Mouse (Mus musculus) embryonic facial prominence, embryonic 11.5 days (tissue): ENCODE results near the gene Chd5. TPM values are rescaled to one million over a fixed set of nuclear protein-coding genes. Genes with fewer than 3 reads are reported as not detected.

Experiments used
- ATAC-seq: fragments of 200-750 bp; cut with Nextera tagmentation; replicated peaks from 2 replicates; pipeline ENCODE4 v1.8.0; 2017; ENCODE audit warnings: low read depth; ENCODE audit not compliant: insufficient number of reproducible peaks, low FRiP score, low TSS enrichment
- DNase-seq: peaks from one replicate; pipeline ENCODE4 v3.0.0-alpha.2; 2015; ENCODE audit warnings: low spot score
- H3K27ac ChIP-seq: fragments of 300-500 bp; sonication (generic); replicated peaks from 2 replicates; pipeline ENCODE4 v1.5.1; 2014; ENCODE audit warnings: mild to moderate bottlenecking, low read depth, low read length, control low read depth
- H3K27me3 ChIP-seq: fragments of 300-500 bp; sonication (generic); 2 replicates; pipeline ENCODE4 v1.6.1; 2014; ENCODE audit warnings: mild to moderate bottlenecking, low read length, moderate library complexity, mixed read lengths; ENCODE audit not compliant: control insufficient read depth, insufficient read depth
- H3K36me3 ChIP-seq: fragments of 300-500 bp; sonication (generic); replicated peaks from 2 replicates; pipeline ENCODE4 v1.6.1; 2014; ENCODE audit warnings: low read depth, mild to moderate bottlenecking, low read length, moderate library complexity, mixed read lengths; ENCODE audit not compliant: control insufficient read depth, insufficient read depth
- H3K4me1 ChIP-seq: fragments of 300-500 bp; sonication (generic); 2 replicates; pipeline ENCODE4 v1.6.1; 2014; ENCODE audit warnings: low read length, mixed read lengths; ENCODE audit not compliant: control insufficient read depth, insufficient read depth
- H3K4me2 ChIP-seq: fragments of 300-500 bp; sonication (generic); 2 replicates; pipeline ENCODE4 v1.6.1; 2014; ENCODE audit warnings: low read depth, mild to moderate bottlenecking, control low read depth, low read length, moderate library complexity
- H3K4me3 ChIP-seq: fragments of 300-500 bp; sonication (generic); 2 replicates; pipeline ENCODE4 v1.5.1; 2014; ENCODE audit warnings: low read depth, low read length, control low read depth
- H3K9ac ChIP-seq: fragments of 300-500 bp; sonication (generic); replicated peaks from 2 replicates; pipeline ENCODE4 v1.6.1; 2014; ENCODE audit warnings: mild to moderate bottlenecking, control low read depth, low read length
- H3K9me3 ChIP-seq: fragments of 300-500 bp; sonication (generic); replicated peaks from 2 replicates; pipeline ENCODE4 v1.6.1; 2016; ENCODE audit warnings: mild to moderate bottlenecking, low read length, inconsistent platforms, mixed read lengths; ENCODE audit not compliant: control insufficient read depth
- WGBS: fragments of 180-500 bp; shearing (Covaris S2); extraction: QIAGEN DNeasy Blood & Tissue Kit; methylation state at CpG from one replicate; pipeline ENCODE4 v1.1.7; 2014; 5-methylcytosine and 5-hydroxymethylcytosine counted together
- polyA plus RNA-seq: library from polyadenylated mRNA; unstranded; fragments of >200 nt; fragmentation: Nextera tagmentation; extraction: Ambion mirVana; gene quantifications from 2 replicates; pipeline ENCODE4 v1.2.1, GENCODE M21; 2014

Chd5 gene
- polyA plus RNA-seq, 1 experiment from 2014 or later: 0.14 TPM

DNA sequence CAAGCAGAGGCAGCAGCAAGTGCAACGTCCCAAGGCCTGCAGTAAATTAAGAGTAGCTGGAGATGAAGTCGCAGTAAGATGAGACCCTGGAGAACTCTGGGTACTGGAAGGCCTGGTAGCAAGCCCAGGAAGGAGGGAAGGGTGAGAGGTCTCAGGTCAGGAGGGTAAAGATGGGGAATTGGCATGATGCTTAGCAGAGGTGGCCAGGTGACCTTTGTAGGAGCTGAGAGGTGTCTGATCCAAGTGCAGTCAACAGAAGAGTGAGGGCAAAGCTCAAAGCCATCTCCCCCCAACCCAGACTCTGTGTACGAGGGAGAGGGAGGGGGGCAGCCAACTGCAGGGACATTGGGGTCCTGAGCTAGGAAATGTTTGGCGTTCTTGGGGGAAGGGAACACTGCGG lies 17.0 kb upstream of the Chd5 start:
- H3K9me3 ChIP-seq: no peaks in the 10 kb centered on the region
- H3K27me3 ChIP-seq: peaks cover 16% of the 10 kb centered on the region
- WGBS: 55% methylated on average over 5 of the region's 5 CpGs
- H3K36me3 ChIP-seq: no peaks in the 10 kb centered on the region
- no peak overlapping the region for H3K4me3 ChIP-seq
- no peak for ATAC-seq
- H3K4me1 ChIP-seq: no peaks in the 10 kb centered on the region
- H3K27ac ChIP-seq: no peak overlapping the region
- no peak overlapping the region for H3K9ac ChIP-seq
- no peak overlapping the region for H3K4me2 ChIP-seq
- no peak for DNase-seq

DNA sequence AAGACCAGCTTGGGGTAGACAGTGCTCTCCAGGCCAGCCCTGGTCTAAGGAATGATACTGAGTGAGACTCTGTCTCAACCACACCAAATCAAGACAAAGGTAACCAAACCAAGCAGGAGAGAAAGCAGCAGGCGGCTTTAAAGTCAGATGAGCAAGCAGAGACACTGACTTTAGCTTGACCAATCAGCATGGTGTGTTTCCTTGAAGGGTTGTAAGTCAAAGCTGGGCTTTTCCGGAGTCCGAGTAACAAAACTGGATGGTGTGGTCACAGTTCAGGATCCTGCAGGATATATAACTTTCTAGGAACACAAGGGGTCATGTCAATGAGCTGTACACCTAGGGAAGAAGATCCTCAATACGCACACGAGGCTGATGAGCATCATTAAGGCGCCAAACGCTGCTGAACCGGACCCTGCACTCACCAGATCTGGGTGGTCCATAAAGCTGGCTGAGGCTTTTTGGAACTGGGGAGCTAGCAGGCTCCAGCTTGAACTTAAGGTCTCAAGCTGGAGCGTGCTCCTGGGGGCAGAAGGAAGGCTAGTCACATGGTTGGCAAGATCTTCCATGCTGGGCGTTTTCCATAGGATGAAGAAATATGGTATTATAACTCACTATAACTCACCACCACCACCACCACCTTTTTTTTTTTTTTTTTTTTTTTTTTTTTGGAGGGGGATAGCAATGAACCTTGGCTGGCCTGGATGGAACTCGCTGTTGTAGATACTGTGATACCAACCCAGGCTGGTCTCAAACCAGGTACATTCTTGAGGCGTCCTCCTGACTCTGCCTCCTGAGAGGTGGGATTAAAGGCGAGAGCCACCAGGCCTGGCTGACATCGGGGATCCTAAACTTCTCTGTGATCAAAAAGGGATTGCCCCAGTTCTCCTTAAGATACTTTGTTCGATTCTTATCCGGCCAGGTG lies 13.5 kb upstream of the Chd5 start:
- Histone ChIP-seq H3K4me2 (no peak overlapping the region), H3K4me1 (0 out of 2 replicates have a peak, but pooled peaks cover 3% of the 10 kb centered on the region)

GRCm38 (mm10) chr4:152325574-152326411 lies 12.7 kb upstream of the Chd5 start, which contains the start of gene Rpl22:
Gene Rpl22, plus strand, starts transcription at chr4:152325742.
- ATAC-seq: peak; percentile 92
- H3K4me2 ChIP-seq: peak within 1 kb of the TSS; percentile 65
- no peaks in the 10 kb centered on the region for H3K9me3 ChIP-seq
- H3K36me3 ChIP-seq: peaks cover 11% of the 10 kb centered on the region
- H3K4me1 ChIP-seq: 0 out of 2 replicates have a peak, but pooled peaks cover 3% of the 10 kb centered on the region
- no peaks in the 10 kb centered on the region for H3K27me3 ChIP-seq
- peak within 1 kb of the TSS; percentile 99 for H3K4me3 ChIP-seq
- H3K9ac ChIP-seq: peak within 1 kb of the TSS; percentile 97
- DNase-seq: peak; percentile 97
- under 1% methylated on average over 70 of the region's 70 CpGs for WGBS
- H3K27ac ChIP-seq: peak within 1 kb of the TSS; percentile 59; the same call in 1 of the 2 replicates

More for the DNA sequence above, 13.5 kb upstream of the Chd5 start:
- Histone ChIP-seq H3K9me3 (no peaks in the 10 kb centered on the region), H3K4me3 (peak overlapping the region; percentile 99), H3K36me3 (peaks cover 4% of the 10 kb centered on the region), H3K27me3 (no peaks in the 10 kb centered on the region), H3K27ac (no peak overlapping the region), H3K9ac (peak overlapping the region; percentile 47)
- 56% methylated on average over 16 of the region's 16 CpGs for WGBS
- peak; percentile 17; the same call in 1 of the 2 replicates for ATAC-seq
- no peak for DNase-seq

GRCm38 (mm10) chr4:152326543-152326942 lies 11.9 kb upstream of the Chd5 start:
- Histone ChIP-seq H3K4me2 (peak overlapping the region; percentile 65), H3K27me3 (no peaks in the 10 kb centered on the region), H3K4me3 (peak overlapping the region; percentile 99), H3K4me1 (0 out of 2 replicates have a peak, but pooled peaks cover 3% of the 10 kb centered on the region), H3K27ac (no peak overlapping the region), H3K9ac (peak overlapping the region; percentile 97), H3K9me3 (no peaks in the 10 kb centered on the region), H3K36me3 (peaks cover 14% of the 10 kb centered on the region)
- ATAC-seq (no peak), DNase-seq (no peak)
- under 1% methylated on average over 11 of the region's 11 CpGs for WGBS

GRCm38 (mm10) chr4:152328691-152329090 lies 9.8 kb upstream of the Chd5 start:
- Histone ChIP-seq H3K9ac (no peak overlapping the region), H3K36me3 (peaks cover 20% of the 10 kb centered on the region), H3K4me1 (0 out of 2 replicates have a peak, but pooled peaks cover 3% of the 10 kb centered on the region), H3K27me3 (no peaks in the 10 kb centered on the region), H3K4me2 (no peak overlapping the region), H3K9me3 (no peaks in the 10 kb centered on the region), H3K27ac (no peak overlapping the region), H3K4me3 (no peak overlapping the region)
- DNase-seq: peak; percentile 59
- 80% methylated on average over 6 of the region's 6 CpGs for WGBS
- ATAC-seq: no peak

DNA sequence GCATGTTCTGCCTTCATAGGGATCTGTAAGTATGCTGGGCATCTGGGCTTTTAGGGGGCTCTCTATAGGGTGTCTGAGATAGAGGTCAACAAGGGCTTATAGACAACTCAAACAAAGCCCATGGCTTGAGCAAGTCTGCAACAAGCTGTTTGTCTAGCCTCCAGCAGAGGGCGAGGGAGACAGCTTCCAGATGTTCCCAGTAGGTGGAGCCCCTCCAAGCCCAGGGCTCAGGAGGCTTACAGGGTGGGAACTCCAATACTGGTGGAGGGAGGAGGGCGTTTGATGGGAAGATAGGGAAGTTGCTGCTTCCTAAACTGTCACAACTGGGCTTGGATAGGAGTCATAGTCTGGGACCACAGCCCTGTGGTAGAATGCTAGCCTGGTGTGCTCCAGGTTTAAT lies 5.5 kb upstream of the Chd5 start:
- no peak overlapping the region for H3K27ac ChIP-seq
- no peaks in the 10 kb centered on the region for H3K4me1 ChIP-seq
- no peak overlapping the region for H3K4me3 ChIP-seq
- H3K9ac ChIP-seq: no peak overlapping the region
- no peaks in the 10 kb centered on the region for H3K9me3 ChIP-seq
- WGBS: 41% methylated on average over 2 of the region's 2 CpGs
- peaks cover 9% of the 10 kb centered on the region for H3K27me3 ChIP-seq
- peaks cover 28% of the 10 kb centered on the region for H3K36me3 ChIP-seq
- peak; percentile 83 for DNase-seq
- no peak overlapping the region for H3K4me2 ChIP-seq
- ATAC-seq: peak; percentile 32; the same call in 1 of the 2 replicates

DNA sequence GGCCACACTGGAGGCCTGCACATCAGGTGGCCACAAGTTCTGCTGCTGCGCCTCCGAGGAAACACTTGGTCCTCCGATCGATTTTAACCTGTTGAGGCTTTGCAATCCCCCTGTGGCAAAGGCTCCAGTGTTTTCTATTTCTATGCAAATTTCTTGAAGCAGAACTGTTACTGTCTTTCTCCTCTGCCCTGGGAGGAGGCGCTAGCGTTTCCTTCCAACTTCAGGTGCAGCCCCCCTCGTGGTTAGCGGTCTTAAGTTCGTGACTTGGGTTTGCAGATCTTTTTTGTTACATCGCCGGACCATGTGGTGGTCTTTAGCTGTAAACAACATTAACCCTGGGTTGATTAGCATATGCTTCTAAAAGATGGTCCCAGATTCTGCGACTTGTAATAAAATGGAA lies 4.9 kb upstream of the Chd5 start:
- 95% methylated on average over 12 of the region's 12 CpGs for WGBS
- DNase-seq: no peak
- Histone ChIP-seq H3K9me3 (no peaks in the 10 kb centered on the region), H3K4me1 (no peaks in the 10 kb centered on the region), H3K9ac (no peak overlapping the region), H3K4me2 (no peak overlapping the region), H3K4me3 (no peak overlapping the region), H3K36me3 (peaks cover 28% of the 10 kb centered on the region), H3K27ac (no peak overlapping the region), H3K27me3 (peaks cover 14% of the 10 kb centered on the region)
- ATAC-seq: no peak
